Mouse (Mus musculus): Measurements from ENCODE around the gene Tshz2. TPM values are rescaled to one million over a fixed set of nuclear protein-coding genes. Genes with fewer than 3 reads are reported as not detected.

Tshz2 gene
- polyA plus RNA-seq, 1 experiment from 2014 or later: 14.8 TPM

- Histone ChIP-seq H3K4me1 (ENCODE audit: control insufficient read depth, insufficient read depth, low read length) (no peaks in the 10 kb centered on the region), H3K4me3 (ENCODE audit: low read length) (no peak overlapping the region), H3K27ac (ENCODE audit: low read depth, low read length) (no peak overlapping the region), H3K36me3 (ENCODE audit: control insufficient read depth, insufficient read depth, low read length) (peaks cover 82% of the 10 kb centered on the region), H3K4me2 (replicated peaks; ENCODE audit: low read depth, low read length) (no peak overlapping the region), H3K9ac (ENCODE audit: low read depth, low read length) (no peak overlapping the region), H3K9me3 (ENCODE audit: control insufficient read depth, low read length) (no peaks in the 10 kb centered on the region), H3K27me3 (ENCODE audit: control insufficient read depth, insufficient read depth, low read length) (no peaks in the 10 kb centered on the region)
- ATAC-seq (ENCODE audit: low FRiP score, low TSS enrichment): no peak
- WGBS: 40% methylated on average over 4 of the region's 4 CpGs
These were observed 484.0 kb downstream of the Tshz2 start for GRCm38 (mm10) chr2:170116704-170117281.

DNA sequence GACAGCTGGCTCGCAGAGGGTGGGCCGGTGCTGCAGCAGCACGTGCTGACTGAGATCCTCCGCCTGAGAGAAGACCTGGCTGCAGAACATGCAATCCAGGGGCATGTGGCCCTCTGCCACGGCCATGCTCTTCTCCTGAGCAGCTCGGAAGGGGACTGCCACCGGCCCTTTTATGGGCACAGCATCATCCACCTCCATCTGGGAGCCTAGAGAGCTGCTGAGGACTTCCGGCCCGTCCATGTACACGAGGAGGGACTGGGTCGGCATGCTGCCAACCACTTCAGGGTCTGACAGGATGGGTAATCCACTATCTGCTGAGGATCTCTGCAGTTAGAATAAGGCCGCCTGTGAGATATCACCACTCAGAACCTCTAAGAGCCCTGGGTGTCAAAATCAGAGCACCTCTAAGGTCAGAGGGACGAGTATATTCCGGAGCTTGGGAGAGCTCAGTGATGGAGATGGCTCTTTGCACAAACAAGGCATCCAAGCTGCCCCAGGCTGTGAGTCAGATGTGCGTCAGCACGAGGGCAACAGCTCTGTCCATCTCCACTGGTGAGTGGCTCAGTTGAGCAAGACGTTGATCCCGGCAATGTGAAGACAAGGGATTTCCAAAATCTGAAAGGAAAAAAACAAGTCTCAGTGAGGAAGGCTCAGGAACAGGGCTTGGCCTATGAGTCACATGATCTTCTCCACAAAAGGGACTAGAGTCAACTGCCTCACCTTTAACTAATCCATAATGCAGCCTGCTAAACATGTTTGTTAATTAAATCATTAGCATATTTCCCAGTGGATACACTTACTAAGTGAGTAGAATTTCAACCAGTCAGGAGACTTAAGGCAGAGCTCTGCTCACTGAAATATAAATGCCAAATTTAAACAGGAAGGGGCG is 487.6 kb downstream of the Tshz2 start:
- H3K9me3 ChIP-seq (ENCODE audit: control insufficient read depth, low read length): no peaks in the 10 kb centered on the region

More for the DNA sequence above, 487.6 kb downstream of the Tshz2 start:
- H3K4me2 ChIP-seq (replicated peaks; ENCODE audit: low read depth, low read length): no peak overlapping the region
- H3K27ac ChIP-seq (ENCODE audit: low read depth, low read length): no peak overlapping the region
- WGBS: 91% methylated on average over 19 of the region's 19 CpGs
- H3K9ac ChIP-seq (ENCODE audit: low read depth, low read length): no peak overlapping the region; the same call in 1 of the 2 replicates
- no peaks in the 10 kb centered on the region for H3K4me1 ChIP-seq (ENCODE audit: control insufficient read depth, insufficient read depth, low read length)
- ATAC-seq (ENCODE audit: low FRiP score, low TSS enrichment): no peak
- H3K27me3 ChIP-seq (ENCODE audit: control insufficient read depth, insufficient read depth, low read length): no peaks in the 10 kb centered on the region
- H3K4me3 ChIP-seq (ENCODE audit: low read length): no peak overlapping the region
- peaks cover 58% of the 10 kb centered on the region for H3K36me3 ChIP-seq (ENCODE audit: control insufficient read depth, insufficient read depth, low read length)

Other genes starting within 250 kb of the Tshz2 start
- not detected in 2 replicates for gene Gm11011, start 45.3 kb upstream of the Tshz2 start, polyA plus RNA-seq (2014; fragmentation: Nextera tagmentation; extraction: Ambion mirVana)

Measured in kidney, embryonic 14.5 days (tissue).